Mouse (Mus musculus) lung, postnatal 0 days (tissue): ENCODE measurements around the gene Lrrc17.

Source experiments
- CTCF ChIP-seq: IDR thresholded peaks from 2 replicates; pipeline ENCODE4 v1.5.1; 2016; ENCODE audit warnings: antibody characterized with exemption, mild to moderate bottlenecking
- EP300 ChIP-seq: IDR thresholded peaks from 2 replicates; pipeline ENCODE4 v1.6.1; 2016; ENCODE audit warnings: antibody characterized with exemption, mild to moderate bottlenecking, control low read depth

- TF ChIP-seq EP300 = no peak
- no peak for TF ChIP-seq CTCF
Observed at GRCm38 (mm10) chr5:21502936-21503610, 40.3 kb upstream of the Lrrc17 start.
